Mouse (Mus musculus) ES-Bruce4 (cell line): ENCODE measurements around the gene Pacrg. TPM values are rescaled to one million over a fixed set of nuclear protein-coding genes. Genes with fewer than 3 reads are reported as not detected.

Experiments
- H3K27ac ChIP-seq: 2 replicates; pipeline ENCODE4 v1.5.1; 2012; ENCODE audit warnings: low read length, inconsistent platforms; ENCODE audit not compliant: insufficient read depth
- H3K27me3 ChIP-seq: 2 replicates; pipeline ENCODE4 v1.6.1; 2012; ENCODE audit warnings: mild to moderate bottlenecking, low read length, inconsistent platforms; ENCODE audit not compliant: control insufficient read depth, poor library complexity, insufficient read depth, severe bottlenecking
- H3K36me3 ChIP-seq: 2 replicates; pipeline ENCODE4 v1.6.1; 2012; ENCODE audit warnings: inconsistent platforms, mild to moderate bottlenecking, low read length, moderate library complexity; ENCODE audit not compliant: control insufficient read depth, poor library complexity, insufficient read depth, severe bottlenecking
- H3K4me1 ChIP-seq: one replicate; pipeline ENCODE4 v1.8.1; 2011; ENCODE audit warnings: low read length; ENCODE audit not compliant: control insufficient read depth, insufficient read depth
- H3K4me3 ChIP-seq: 2 replicates; pipeline ENCODE4 v1.5.1; 2011; ENCODE audit warnings: low read depth, mild to moderate bottlenecking, low read length
- H3K9ac ChIP-seq: 2 replicates; pipeline ENCODE4 v1.6.1; 2012; ENCODE audit warnings: low read depth, mild to moderate bottlenecking, inconsistent platforms; ENCODE audit not compliant: poor library complexity, severe bottlenecking
- H3K9me3 ChIP-seq: replicated peaks from 2 replicates; pipeline ENCODE4 v1.6.1; 2012; ENCODE audit warnings: mild to moderate bottlenecking, low read length, inconsistent platforms; ENCODE audit not compliant: control insufficient read depth, poor library complexity, insufficient read depth, severe bottlenecking
- CTCF ChIP-seq: IDR thresholded peaks from one replicate; pipeline ENCODE4 v1.8.1; 2011; ENCODE audit warnings: low read depth, low read length
- EP300 ChIP-seq: IDR thresholded peaks from 2 replicates; pipeline ENCODE4 v1.6.1; 2011; ENCODE audit warnings: low read depth, low read length; ENCODE audit not compliant: insufficient read depth
- POLR2A ChIP-seq: IDR thresholded peaks from one replicate; pipeline ENCODE4 v1.8.1; 2011; ENCODE audit warnings: low read length; ENCODE audit not compliant: insufficient read depth
- polyA plus RNA-seq: library from polyadenylated mRNA; stranded (reverse); fragments of >200 nt; gene quantifications from 2 replicates; pipeline ENCODE4 v1.2.4, GENCODE M21; 2011; ENCODE audit warnings: low read depth; ENCODE audit not compliant: missing spikeins, insufficient read depth, insufficient read length

Pacrg gene
- polyA plus RNA-seq, 1 experiment = 0.54 TPM

DNA sequence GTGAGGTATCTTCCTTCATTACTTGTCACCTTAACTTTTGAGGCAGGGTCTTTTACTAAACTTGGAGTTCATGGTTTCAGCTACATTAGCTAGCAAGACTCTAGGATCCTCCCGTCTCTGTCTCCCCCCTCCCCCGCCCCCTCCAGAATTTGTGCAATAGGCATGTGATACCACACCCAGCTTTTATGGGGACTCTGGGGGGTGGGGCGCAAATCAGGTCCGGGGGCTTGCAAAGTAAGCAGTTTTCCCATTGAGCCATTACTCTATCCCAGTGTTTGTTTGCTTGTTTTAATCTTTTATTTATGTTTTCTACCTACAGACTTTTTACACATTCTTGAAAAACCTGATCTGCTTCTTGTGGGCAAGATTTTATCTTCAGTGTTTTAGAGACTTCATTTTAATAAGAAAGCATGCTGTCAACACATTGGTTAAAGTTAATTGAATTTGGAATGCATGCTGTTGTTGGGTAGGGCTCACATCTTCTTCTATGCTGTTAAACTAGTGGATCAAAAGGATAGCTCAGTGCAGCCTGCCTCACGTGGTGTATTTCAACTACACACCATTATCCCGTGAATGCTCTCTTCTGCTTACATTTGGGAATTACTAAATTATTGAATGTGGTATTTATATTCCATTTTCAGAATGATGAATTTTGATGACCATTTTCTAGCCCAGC lies 408.1 kb downstream of the Pacrg start:
- no peaks in the 10 kb centered on the region for H3K27me3 ChIP-seq
- peaks cover 9% of the 10 kb centered on the region for H3K4me1 ChIP-seq
- TF ChIP-seq CTCF = no peak
- peak; percentile 87 for TF ChIP-seq EP300
- H3K9ac ChIP-seq = no peak overlapping the region
- H3K4me3 ChIP-seq = no peak overlapping the region
- peak overlapping the region; percentile 93 for H3K27ac ChIP-seq
- H3K36me3 ChIP-seq = no peaks in the 10 kb centered on the region
- no peaks in the 10 kb centered on the region for H3K9me3 ChIP-seq

DNA sequence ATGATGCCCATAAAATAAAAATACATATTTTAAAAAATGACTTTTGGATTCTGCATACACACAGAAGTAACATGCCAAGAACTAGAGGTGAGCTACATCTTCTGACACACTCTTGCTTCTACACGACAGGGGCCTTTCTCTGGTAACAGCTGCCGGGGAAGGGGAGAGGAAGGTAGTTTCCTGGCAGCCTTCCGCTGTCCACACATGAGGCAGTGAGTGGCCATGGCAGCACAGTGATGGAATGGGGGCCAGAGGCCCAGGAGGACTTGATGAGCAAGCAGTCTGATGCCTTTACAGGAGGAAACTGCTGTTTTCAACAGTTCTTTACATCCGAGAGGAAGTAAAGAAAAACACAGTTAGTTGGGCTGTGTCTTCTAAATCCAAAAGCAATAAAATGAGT lies 409.3 kb downstream of the Pacrg start:
- Histone ChIP-seq H3K4me3 (no peak overlapping the region), H3K4me1 (peaks cover 8% of the 10 kb centered on the region), H3K27ac (no peak overlapping the region), H3K27me3 (no peaks in the 10 kb centered on the region), H3K36me3 (no peaks in the 10 kb centered on the region), H3K9me3 (no peaks in the 10 kb centered on the region), H3K9ac (no peak overlapping the region)
- TF ChIP-seq CTCF = no peak
- no peak for TF ChIP-seq EP300
- TF ChIP-seq POLR2A = no peak

DNA sequence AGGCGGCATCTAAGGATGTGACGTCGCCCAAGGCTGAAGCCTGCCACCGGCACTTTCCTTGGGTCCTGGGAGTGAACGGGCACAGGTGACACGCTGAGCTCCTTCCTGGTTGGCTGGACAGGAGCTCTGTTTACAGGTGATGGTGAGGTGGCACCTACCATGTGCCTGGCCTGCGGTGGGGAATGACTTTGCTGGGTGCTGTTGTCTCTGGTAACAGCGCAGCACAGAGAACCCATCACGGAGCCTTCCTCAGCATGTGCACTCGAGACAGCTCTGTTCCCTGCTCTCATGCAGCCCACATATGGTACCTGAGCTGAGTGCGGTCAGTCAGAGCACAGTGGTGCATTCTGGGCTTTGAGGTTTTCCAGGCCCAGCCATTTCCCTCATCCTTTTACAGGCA lies 410.7 kb downstream of the Pacrg start:
- Histone ChIP-seq H3K27me3 (no peaks in the 10 kb centered on the region), H3K4me1 (peaks cover 12% of the 10 kb centered on the region), H3K9me3 (no peaks in the 10 kb centered on the region), H3K36me3 (no peaks in the 10 kb centered on the region), H3K9ac (no peak overlapping the region), H3K4me3 (no peak overlapping the region), H3K27ac (no peak overlapping the region)
- TF ChIP-seq POLR2A (no peak), EP300 (no peak), CTCF (no peak)

GRCm38 (mm10) chr17:10425311-10425710 lies 414.8 kb downstream of the Pacrg start:
- H3K27me3 ChIP-seq = no peaks in the 10 kb centered on the region
- H3K36me3 ChIP-seq = no peaks in the 10 kb centered on the region
- H3K9me3 ChIP-seq = no peaks in the 10 kb centered on the region
- no peak overlapping the region for H3K4me3 ChIP-seq
- peaks cover 4% of the 10 kb centered on the region for H3K4me1 ChIP-seq
- no peak overlapping the region for H3K9ac ChIP-seq
- TF ChIP-seq EP300 = no peak
- no peak for TF ChIP-seq CTCF
- no peak for TF ChIP-seq POLR2A
- no peak overlapping the region for H3K27ac ChIP-seq

GRCm38 (mm10) chr17:10417558-10418253 lies 422.4 kb downstream of the Pacrg start:
- H3K9me3 ChIP-seq = no peaks in the 10 kb centered on the region
- no peaks in the 10 kb centered on the region for H3K27me3 ChIP-seq
- H3K27ac ChIP-seq = no peak overlapping the region
- H3K4me1 ChIP-seq = no peaks in the 10 kb centered on the region
- H3K36me3 ChIP-seq = no peaks in the 10 kb centered on the region
- H3K9ac ChIP-seq = no peak overlapping the region
- TF ChIP-seq POLR2A (no peak), CTCF (no peak), EP300 (no peak)
- H3K4me3 ChIP-seq = no peak overlapping the region

GRCm38 (mm10) chr17:10416995-10417394 lies 423.1 kb downstream of the Pacrg start:
- H3K36me3 ChIP-seq = no peaks in the 10 kb centered on the region
- H3K9me3 ChIP-seq = no peaks in the 10 kb centered on the region
- no peak overlapping the region for H3K4me3 ChIP-seq
- no peaks in the 10 kb centered on the region for H3K27me3 ChIP-seq
- TF ChIP-seq CTCF = no peak
- TF ChIP-seq EP300 = no peak
- TF ChIP-seq POLR2A = no peak
- no peak overlapping the region for H3K27ac ChIP-seq
- H3K4me1 ChIP-seq = no peaks in the 10 kb centered on the region
- H3K9ac ChIP-seq = no peak overlapping the region
